Mouse (Mus musculus) limb, embryonic 11.5 days (tissue): ENCODE measurements around the gene Prelid1. TPM values are rescaled to one million over a fixed set of nuclear protein-coding genes. Genes with fewer than 3 reads are reported as not detected.

Source experiments
- ATAC-seq: fragments of 200-750 bp; cut with Nextera tagmentation; 2 replicates; pipeline ENCODE4 v1.8.0; 2017; ENCODE audit warnings: low read depth; ENCODE audit not compliant: insufficient number of reproducible peaks, low FRiP score, low TSS enrichment
- DNase-seq: peaks from one replicate; pipeline ENCODE4 v3.0.0-alpha.2; 2015; ENCODE audit warnings: low spot score
- H3K27ac ChIP-seq: fragments of 300-500 bp; sonication (generic); replicated peaks from 2 replicates; pipeline ENCODE4 v1.5.1; 2014; ENCODE audit warnings: low read depth, mild to moderate bottlenecking, low read length
- H3K27me3 ChIP-seq: fragments of 300-500 bp; sonication (generic); 2 replicates; pipeline ENCODE4 v1.6.1; 2014; ENCODE audit warnings: mild to moderate bottlenecking, low read length, mixed read lengths; ENCODE audit not compliant: control insufficient read depth, insufficient read depth
- H3K36me3 ChIP-seq: fragments of 300-500 bp; sonication (generic); 2 replicates; pipeline ENCODE4 v1.6.1; 2014; ENCODE audit warnings: mild to moderate bottlenecking, low read length, moderate library complexity, mixed read lengths; ENCODE audit not compliant: control insufficient read depth, insufficient read depth
- H3K4me1 ChIP-seq: fragments of 300-500 bp; sonication (generic); 2 replicates; pipeline ENCODE4 v1.6.1; 2014; ENCODE audit warnings: low read length, mixed read lengths; ENCODE audit not compliant: control insufficient read depth, insufficient read depth
- H3K4me2 ChIP-seq: fragments of 300-500 bp; sonication (generic); 2 replicates; pipeline ENCODE4 v1.6.1; 2014; ENCODE audit warnings: low read depth, mild to moderate bottlenecking, moderate library complexity; ENCODE audit not compliant: severe bottlenecking
- H3K4me3 ChIP-seq: fragments of 300-500 bp; sonication (generic); 2 replicates; pipeline ENCODE4 v1.5.1; 2014; ENCODE audit warnings: low read depth, low read length
- H3K9ac ChIP-seq: fragments of 300-500 bp; sonication (generic); 2 replicates; pipeline ENCODE4 v1.6.1; 2014; ENCODE audit warnings: mild to moderate bottlenecking, low read length
- H3K9me3 ChIP-seq: fragments of 300-500 bp; sonication (generic); 2 replicates; pipeline ENCODE4 v1.6.1; 2016; ENCODE audit warnings: low read length; ENCODE audit not compliant: control insufficient read depth
- WGBS: fragments of 180-500 bp; shearing (Covaris S2); extraction: QIAGEN DNeasy Blood & Tissue Kit; methylation state at CpG from one replicate; pipeline ENCODE4 v1.1.7; 2014; 5-methylcytosine and 5-hydroxymethylcytosine counted together
- polyA plus RNA-seq: library from polyadenylated mRNA; unstranded; fragments of >200 nt; fragmentation: Nextera tagmentation; extraction: Ambion mirVana; gene quantifications from 2 replicates; pipeline ENCODE4 v1.2.1, GENCODE M21; 2014

The Prelid1 gene
- polyA plus RNA-seq, 1 experiment from 2014 or later = 451 TPM

DNA sequence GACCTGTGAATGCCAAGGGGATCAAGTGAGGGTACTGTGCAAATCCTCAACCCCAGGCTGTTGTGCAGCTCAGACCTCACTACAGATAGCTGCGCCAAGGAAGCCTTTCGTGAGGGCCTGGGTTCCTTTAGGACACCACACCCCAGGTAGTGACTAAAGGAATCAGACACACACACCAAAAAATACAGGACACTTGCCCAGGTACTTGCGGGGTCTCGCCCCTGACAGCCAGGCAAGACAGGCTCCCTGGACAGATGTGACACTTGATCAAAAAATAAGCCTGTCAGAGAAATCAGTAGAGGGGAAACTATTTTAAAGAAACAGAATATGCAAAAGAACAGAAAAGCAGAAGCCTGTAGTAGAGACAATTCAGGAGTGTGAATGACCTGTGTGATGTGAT is 8.3 kb downstream of the Prelid1 start:
- peaks cover 15% of the 10 kb centered on the region for H3K36me3 ChIP-seq
- 74% methylated on average over 4 of the region's 4 CpGs for WGBS
- no peak for ATAC-seq
- H3K4me1 ChIP-seq = peaks cover 16% of the 10 kb centered on the region
- peak overlapping the region; percentile 94 for H3K4me2 ChIP-seq
- H3K4me3 ChIP-seq = peak overlapping the region; percentile 69
- H3K9me3 ChIP-seq = no peaks in the 10 kb centered on the region
- DNase-seq = no peak
- no peak overlapping the region for H3K27ac ChIP-seq
- H3K27me3 ChIP-seq = no peaks in the 10 kb centered on the region
- peak overlapping the region; percentile 79 for H3K9ac ChIP-seq

DNA sequence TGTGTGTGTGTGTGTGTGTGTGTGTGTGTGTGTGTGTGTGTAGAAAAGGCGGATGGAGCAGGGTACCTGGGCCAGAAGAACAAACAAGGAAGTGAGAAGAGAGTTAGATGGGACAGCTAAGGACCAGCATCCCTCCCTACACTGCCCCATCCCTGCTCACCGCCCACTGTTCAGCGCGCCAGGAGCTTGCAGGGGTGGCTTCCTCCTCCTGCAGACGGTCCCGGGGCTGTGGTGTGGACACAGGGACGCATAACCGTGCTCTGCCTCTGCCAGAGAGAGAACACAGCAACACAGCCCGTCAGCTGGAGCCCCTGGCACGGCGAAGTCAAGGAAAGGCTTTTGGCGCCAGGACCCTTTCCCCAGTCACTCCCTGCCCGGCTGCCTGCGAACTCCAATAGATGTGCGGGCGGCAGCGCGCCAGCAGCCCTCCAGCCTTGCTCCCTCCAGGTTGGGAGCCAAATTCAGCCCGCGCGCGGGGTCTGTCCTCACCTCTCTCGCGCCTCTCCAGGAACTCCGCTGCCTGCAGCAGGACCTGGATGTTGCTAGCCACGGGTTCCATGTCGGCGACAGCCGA is 8.9 kb downstream of the Prelid1 start:
- no peak for DNase-seq
- WGBS = 1% methylated on average over 28 of the region's 29 CpGs
- H3K4me3 ChIP-seq = peak overlapping the region; percentile 69

DNA sequence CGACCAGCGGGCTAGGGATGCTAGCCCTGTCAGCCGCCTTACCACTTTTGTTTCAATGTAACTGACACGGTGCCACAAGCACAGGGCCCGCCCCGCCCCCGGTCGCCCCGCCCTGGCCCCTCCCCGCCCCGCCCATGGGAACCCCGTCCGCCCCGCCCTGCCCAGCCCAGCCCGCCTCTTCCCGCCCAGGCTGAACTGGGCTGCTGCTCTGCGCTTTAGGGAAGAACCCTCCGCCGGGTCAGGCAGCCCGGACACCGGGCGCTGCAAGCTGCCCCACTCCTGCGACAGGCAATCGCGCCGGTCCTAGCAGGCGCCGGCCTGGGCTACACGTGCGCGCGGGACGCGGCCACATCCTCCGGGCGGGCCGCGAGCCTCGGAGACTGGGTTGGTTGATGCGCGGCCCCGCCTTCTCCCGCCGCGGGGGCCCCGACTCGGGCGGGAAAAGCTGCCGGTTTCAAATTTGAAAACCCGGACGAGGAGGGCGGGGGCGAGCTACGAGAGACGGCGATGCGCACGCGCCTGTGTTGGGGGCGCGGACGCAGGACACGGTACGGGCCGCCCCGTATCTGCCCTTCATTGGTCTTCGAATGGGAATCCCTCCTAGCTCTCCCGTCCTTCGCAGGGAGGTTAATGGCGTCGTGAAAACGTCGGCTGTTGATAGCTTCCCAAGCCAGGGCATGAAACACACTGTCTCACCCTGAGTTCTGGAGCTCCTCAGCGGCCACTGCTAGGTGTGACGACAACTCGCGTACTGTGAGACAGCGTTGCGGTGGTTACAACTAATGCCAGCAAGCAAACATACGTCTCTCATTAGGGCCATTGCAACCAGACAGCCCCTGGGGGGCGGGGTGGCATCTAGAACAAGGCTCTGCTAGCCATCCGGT is 9.6 kb downstream of the Prelid1 start, which contains the start of gene Mxd3:
Gene Mxd3, minus strand, starts transcription at position 141 of the 884 bp plus-strand sequence.
- H3K4me3 ChIP-seq = peak within 1 kb of the TSS; percentile 69
- under 1% methylated on average over 78 of the region's 82 CpGs for WGBS
- peak within 1 kb of the TSS; percentile 92 for H3K27ac ChIP-seq
- ATAC-seq (peak; percentile 81), DNase-seq (peak; percentile 92)
- H3K4me2 ChIP-seq = peak within 1 kb of the TSS; percentile 94
- H3K9me3 ChIP-seq = no peaks in the 10 kb centered on the region
- H3K4me1 ChIP-seq = peaks cover 16% of the 10 kb centered on the region
- H3K9ac ChIP-seq = peak within 1 kb of the TSS; percentile 79
- peaks cover 13% of the 10 kb centered on the region for H3K36me3 ChIP-seq
- no peaks in the 10 kb centered on the region for H3K27me3 ChIP-seq

More for the DNA sequence above, 8.9 kb downstream of the Prelid1 start:
- H3K36me3 ChIP-seq = peaks cover 15% of the 10 kb centered on the region
- ATAC-seq = peak; percentile 45
- H3K9ac ChIP-seq = peak overlapping the region; percentile 79
- no peaks in the 10 kb centered on the region for H3K27me3 ChIP-seq
- peaks cover 16% of the 10 kb centered on the region for H3K4me1 ChIP-seq
- H3K9me3 ChIP-seq = no peaks in the 10 kb centered on the region
- peak overlapping the region; percentile 62; the same call in 1 of the 2 replicates for H3K27ac ChIP-seq
- peak overlapping the region; percentile 94 for H3K4me2 ChIP-seq

DNA sequence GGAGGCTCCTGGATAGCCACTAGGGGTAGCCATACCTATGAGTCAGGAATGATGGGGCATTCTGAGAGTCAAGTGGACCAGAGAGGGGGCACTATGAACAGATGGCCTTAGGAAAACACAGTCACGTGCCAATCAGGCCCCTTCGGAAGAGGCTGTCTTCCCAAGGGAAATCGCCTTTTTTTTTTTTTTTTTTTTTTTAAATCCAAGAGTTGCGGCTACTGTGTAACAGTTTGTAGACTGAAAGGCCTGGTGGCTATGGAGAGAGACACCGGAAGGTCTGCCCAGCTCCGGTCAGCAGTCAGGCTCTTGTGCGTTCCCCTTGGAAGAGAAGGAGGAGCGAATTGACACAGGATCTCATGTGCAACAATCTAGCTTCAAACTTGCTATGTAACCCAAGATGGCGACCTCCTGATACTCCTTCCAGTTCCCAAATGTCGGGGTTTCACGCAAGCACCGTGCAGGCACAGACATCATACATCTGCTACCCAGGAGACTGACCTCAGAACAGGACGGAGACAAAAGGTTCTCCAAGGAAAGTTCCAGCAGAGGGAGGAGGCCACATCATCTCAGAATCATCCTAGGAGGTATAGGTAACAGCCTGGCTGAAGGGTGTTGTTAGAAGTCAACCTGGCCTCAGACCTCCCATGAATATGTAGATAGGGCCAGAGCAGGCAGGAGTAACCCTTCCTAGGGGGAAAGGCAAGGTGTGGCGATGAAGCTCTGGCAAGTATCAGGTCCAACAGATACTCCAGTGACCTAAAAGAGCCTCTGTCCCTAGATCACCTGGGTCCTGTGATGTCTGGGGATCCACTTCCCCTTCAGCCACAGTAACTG is 10.5 kb downstream of the Prelid1 start:
- WGBS = 44% methylated on average over 14 of the region's 14 CpGs
- H3K9ac ChIP-seq = peak overlapping the region; percentile 79; the same call in 1 of the 2 replicates
- H3K4me3 ChIP-seq = peak overlapping the region; percentile 69
- peaks cover 7% of the 10 kb centered on the region for H3K36me3 ChIP-seq
- peak overlapping the region; percentile 94 for H3K4me2 ChIP-seq
- ATAC-seq (no peak), DNase-seq (peak; percentile 40)
- no peaks in the 10 kb centered on the region for H3K27me3 ChIP-seq
- peaks cover 16% of the 10 kb centered on the region for H3K4me1 ChIP-seq
- H3K27ac ChIP-seq = peak overlapping the region; percentile 92
- H3K9me3 ChIP-seq = no peaks in the 10 kb centered on the region

DNA sequence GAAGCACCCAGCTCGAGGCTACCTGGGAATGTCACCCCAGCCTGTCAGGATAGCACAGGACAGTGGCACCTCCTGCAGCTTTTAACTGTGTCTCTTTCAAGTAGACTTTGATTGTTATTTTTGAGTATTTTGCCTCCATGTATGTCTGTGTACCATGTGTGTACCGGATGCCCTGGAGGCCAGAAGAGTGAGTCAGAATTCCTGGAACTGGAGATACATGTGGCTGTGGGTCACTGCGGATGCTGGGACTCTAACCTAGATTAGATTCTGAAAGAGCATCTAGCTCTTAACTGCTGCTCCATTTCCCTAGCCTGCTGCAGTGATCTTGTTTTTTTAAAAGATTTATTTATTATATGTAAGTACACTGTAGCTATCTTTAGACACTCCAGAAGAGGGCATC is 12.0 kb downstream of the Prelid1 start:
- H3K36me3 ChIP-seq = no peaks in the 10 kb centered on the region
- H3K27ac ChIP-seq = no peak overlapping the region
- no peak overlapping the region for H3K4me3 ChIP-seq
- H3K9me3 ChIP-seq = no peaks in the 10 kb centered on the region
- DNase-seq (no peak), ATAC-seq (no peak)
- no peaks in the 10 kb centered on the region for H3K27me3 ChIP-seq
- H3K9ac ChIP-seq = no peak overlapping the region
- peaks cover 16% of the 10 kb centered on the region for H3K4me1 ChIP-seq
- H3K4me2 ChIP-seq = no peak overlapping the region
- 94% methylated on average over 3 of the region's 3 CpGs for WGBS

DNA sequence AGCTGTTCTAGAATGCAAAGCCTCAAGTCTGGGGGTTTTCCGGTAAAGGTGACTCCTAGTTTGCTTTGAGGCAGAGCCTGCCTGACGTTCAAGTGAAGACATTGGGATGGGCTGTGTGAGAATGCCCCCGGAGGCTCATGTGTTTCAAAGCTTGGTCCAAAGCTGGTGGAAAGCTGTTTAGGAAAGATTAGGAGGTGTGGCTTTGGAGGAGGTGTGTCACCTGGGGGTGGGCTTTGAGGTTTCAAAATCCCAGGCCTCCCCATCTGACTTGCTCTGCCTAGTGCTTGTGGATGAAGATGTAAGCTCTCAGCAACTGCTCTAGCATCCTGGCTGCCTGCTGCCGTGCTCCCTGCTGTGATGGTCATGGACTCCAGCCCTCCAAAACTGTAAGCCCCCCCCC is 15.4 kb downstream of the Prelid1 start:
- H3K4me3 ChIP-seq = no peak overlapping the region
- WGBS = 95% methylated on average over 4 of the region's 4 CpGs
- no peak overlapping the region for H3K4me2 ChIP-seq

DNA sequence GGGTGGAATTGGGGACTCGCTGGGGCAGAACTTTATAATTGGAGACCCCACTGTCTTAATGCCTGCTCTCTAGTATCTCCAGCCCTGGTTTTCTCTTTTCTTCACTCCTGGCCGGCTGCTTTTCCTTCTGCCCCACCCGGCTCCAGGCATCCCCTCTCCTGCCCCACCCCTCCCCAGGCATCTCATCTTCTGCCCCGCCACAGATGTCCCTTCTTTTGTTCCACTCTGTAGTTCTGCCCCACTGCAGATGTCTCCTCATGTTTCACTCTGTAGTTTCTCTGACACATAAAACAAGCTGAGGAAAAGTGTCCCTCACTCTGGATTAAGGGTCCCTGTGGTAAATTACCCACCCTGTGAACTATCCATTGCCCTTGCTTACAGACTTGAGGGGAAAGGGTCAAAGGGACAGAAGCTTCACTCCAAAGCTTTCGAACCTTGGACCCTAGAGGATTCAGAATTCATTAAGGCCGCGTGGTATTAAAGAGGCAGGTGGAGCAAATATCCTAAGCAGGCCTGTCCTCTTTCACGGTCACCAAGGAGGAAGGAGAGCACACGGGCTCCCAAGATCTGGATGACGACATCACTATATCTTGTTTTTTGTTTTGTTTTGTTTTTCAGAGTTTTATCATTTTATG is 17.2 kb downstream of the Prelid1 start:
- H3K27me3 ChIP-seq = no peaks in the 10 kb centered on the region
- ATAC-seq = no peak
- no peak overlapping the region for H3K4me3 ChIP-seq
- DNase-seq = no peak
- H3K4me2 ChIP-seq = no peak overlapping the region
- no peaks in the 10 kb centered on the region for H3K36me3 ChIP-seq
- H3K4me1 ChIP-seq = no peaks in the 10 kb centered on the region
- H3K9ac ChIP-seq = no peak overlapping the region
- 69% methylated on average over 10 of the region's 10 CpGs for WGBS
- H3K9me3 ChIP-seq = no peaks in the 10 kb centered on the region
- no peak overlapping the region for H3K27ac ChIP-seq

More for the DNA sequence above, 15.4 kb downstream of the Prelid1 start:
- DNase-seq = no peak
- Histone ChIP-seq H3K27ac (no peak overlapping the region), H3K27me3 (no peaks in the 10 kb centered on the region), H3K9ac (no peak overlapping the region), H3K4me1 (peaks cover 4% of the 10 kb centered on the region), H3K9me3 (no peaks in the 10 kb centered on the region), H3K36me3 (no peaks in the 10 kb centered on the region)
- ATAC-seq = no peak
